Mouse (Mus musculus): Measurements from ENCODE around the gene Cdc34b.
"Not testable (repeated sequence)": the region's sequence is repeated elsewhere in the genome, so short reads cannot be mapped to it uniquely, and the experiment has no call there.

The Cdc34b gene

GRCm38 (mm10) chr11:94741732-94742272, at the start of gene Cdc34b:
Gene Cdc34b (plus strand): TSS chr11:94741782.
- in situ Hi-C loops (cut with MboI, MseI), result no loop called here

GRCm38 (mm10) chr11:94692502-94692901, 49.1 kb upstream of the Cdc34b start:
- in situ Hi-C loops (cut with MboI, MseI), result not testable (repeated sequence)

- in situ Hi-C loops (cut with MboI, MseI), result no loop called here
These were observed 46.1 kb upstream of the Cdc34b start for GRCm38 (mm10) chr11:94695508-94695907.

- in situ Hi-C loops (cut with MboI, MseI), result no loop called here
These were observed 44.4 kb upstream of the Cdc34b start for GRCm38 (mm10) chr11:94697140-94697539.

- in situ Hi-C loops (cut with MboI, MseI), result no loop called here
These were observed 43.7 kb upstream of the Cdc34b start for GRCm38 (mm10) chr11:94697703-94698464.

GRCm38 (mm10) chr11:94699399-94699798, 42.2 kb upstream of the Cdc34b start:
- in situ Hi-C loops (cut with MboI, MseI), result no loop called here

- in situ Hi-C loops (cut with MboI, MseI), result no loop called here
These were observed 40.0 kb upstream of the Cdc34b start for GRCm38 (mm10) chr11:94701401-94702215.

- in situ Hi-C loops (cut with MboI, MseI), result no loop called here
These were observed 39.4 kb upstream of the Cdc34b start for GRCm38 (mm10) chr11:94702216-94702610.

GRCm38 (mm10) chr11:94704020-94704419, 37.6 kb upstream of the Cdc34b start:
- in situ Hi-C loops (cut with MboI, MseI), result no loop called here

- in situ Hi-C loops (cut with MboI, MseI), result no loop called here
These were observed 37.1 kb upstream of the Cdc34b start, which contains the start of gene Gm11541 for GRCm38 (mm10) chr11:94704472-94704871. Gene Gm11541 (minus strand): TSS chr11:94704499.

GRCm38 (mm10) chr11:94713246-94713860, 28.2 kb upstream of the Cdc34b start:
- in situ Hi-C loops (cut with MboI, MseI), result no loop called here

GRCm38 (mm10) chr11:94715622-94716021, 26.0 kb upstream of the Cdc34b start:
- in situ Hi-C loops (cut with MboI, MseI), result no loop called here

- in situ Hi-C loops (cut with MboI, MseI), result no loop called here
These were observed 24.8 kb upstream of the Cdc34b start for GRCm38 (mm10) chr11:94716754-94717153.

GRCm38 (mm10) chr11:94717239-94717638, 24.3 kb upstream of the Cdc34b start:
- in situ Hi-C loops (cut with MboI, MseI), result no loop called here

GRCm38 (mm10) chr11:94718113-94718909, 23.3 kb upstream of the Cdc34b start:
- in situ Hi-C loops (cut with MboI, MseI), result no loop called here

- in situ Hi-C loops (cut with MboI, MseI), result no loop called here
These were observed 22.4 kb upstream of the Cdc34b start for GRCm38 (mm10) chr11:94719216-94719615.

GRCm38 (mm10) chr11:94727306-94727705, 14.3 kb upstream of the Cdc34b start:
- in situ Hi-C loops (cut with MboI, MseI), result no loop called here

GRCm38 (mm10) chr11:94728545-94728944, 13.0 kb upstream of the Cdc34b start:
- in situ Hi-C loops (cut with MboI, MseI), result no loop called here

- in situ Hi-C loops (cut with MboI, MseI), result no loop called here
These were observed 12.0 kb upstream of the Cdc34b start for GRCm38 (mm10) chr11:94729565-94729964.

GRCm38 (mm10) chr11:94730261-94730660, 11.3 kb upstream of the Cdc34b start:
- in situ Hi-C loops (cut with MboI, MseI), result no loop called here

- in situ Hi-C loops (cut with MboI, MseI), result no loop called here
These were observed 10.4 kb upstream of the Cdc34b start for GRCm38 (mm10) chr11:94731229-94731628.
